Comparison of ENCODE assay signal across 13 mouse cellular contexts in genomic region chr7:111600756-111601155, GRCm38 (mm10).
DNase-seq lines count a peak whose midpoint lies in the region; ATAC-seq lines count a peak whose summit lies in the region.
"Had no signal": no experiment of that assay in that cellular context is flagged by ENCODE, and none has a peak within 500 bp of the region (broad histone marks: within the 10 kb centered on the region; RNA-seq: fewer than 3 reads in every experiment).

No protein-coding gene starts in this region.

- no peak overlapping the region for H3K4me3 ChIP-seq in embryonic facial prominence, embryonic 14.5 days (ENCODE audit: low read depth, low read length)
- no peak overlapping the region for H3K4me3 ChIP-seq in hindbrain, embryonic 15.5 days
- H3K4me3 ChIP-seq: embryonic facial prominence, embryonic 12.5 days; neural tube, embryonic 12.5 days had no signal

- WGBS in embryonic facial prominence, embryonic 14.5 days, result 33% methylated on average over 6 of the region's 6 CpGs
- 33% methylated on average over 6 of the region's 6 CpGs for WGBS in hindbrain, embryonic 15.5 days

- intact Hi-C loops in left cerebral cortex, postnatal 4 days (cut with DNase I), result no loop called here
- intact Hi-C loops in left cerebral cortex, postnatal 14 days (cut with DNase I), result no loop called here

- H3K27ac ChIP-seq in embryonic facial prominence, embryonic 14.5 days (replicated peaks; ENCODE audit: low read depth, low read length), result no peak overlapping the region
- H3K27ac ChIP-seq in hindbrain, embryonic 15.5 days (replicated peaks), result no peak overlapping the region
- H3K27ac ChIP-seq: embryonic facial prominence, embryonic 12.5 days; liver, embryonic 14.5 days; neural tube, embryonic 12.5 days; stomach, postnatal 0 days had no signal

- no peak overlapping the region for H3K4me2 ChIP-seq in embryonic facial prominence, embryonic 14.5 days (ENCODE audit: low read depth, low read length)
- H3K4me2 ChIP-seq in hindbrain, embryonic 15.5 days, result no peak overlapping the region
- H3K4me2 ChIP-seq: embryonic facial prominence, embryonic 12.5 days; neural tube, embryonic 12.5 days had no signal

- no peaks in the 10 kb centered on the region for H3K9me3 ChIP-seq in embryonic facial prominence, embryonic 14.5 days (ENCODE audit: control insufficient read depth, low read length)
- no peaks in the 10 kb centered on the region for H3K9me3 ChIP-seq in hindbrain, embryonic 15.5 days
- H3K9me3 ChIP-seq: embryonic facial prominence, embryonic 12.5 days; neural tube, embryonic 12.5 days had no signal

- peak; percentile 68 for ATAC-seq in embryonic facial prominence, embryonic 14.5 days (ENCODE audit: low read depth)
- peak; percentile 72; the same call in 1 of the 2 replicates for ATAC-seq in hindbrain, embryonic 15.5 days (ENCODE audit: low FRiP score, low read depth)

- no peaks in the 10 kb centered on the region for H3K27me3 ChIP-seq in embryonic facial prominence, embryonic 14.5 days (replicated peaks; ENCODE audit: control insufficient read depth, insufficient read depth, low read length)
- no peaks in the 10 kb centered on the region for H3K27me3 ChIP-seq in hindbrain, embryonic 15.5 days
- H3K27me3 ChIP-seq: embryonic facial prominence, embryonic 12.5 days; neural tube, embryonic 12.5 days had no signal

- no peaks in the 10 kb centered on the region for H3K4me1 ChIP-seq in embryonic facial prominence, embryonic 14.5 days (ENCODE audit: control insufficient read depth, insufficient read depth, low read length)
- H3K4me1 ChIP-seq in hindbrain, embryonic 15.5 days (replicated peaks), result peaks cover 13% of the 10 kb centered on the region

- no peaks in the 10 kb centered on the region for H3K36me3 ChIP-seq in embryonic facial prominence, embryonic 14.5 days (ENCODE audit: control insufficient read depth, insufficient read depth, low read length)
- no peaks in the 10 kb centered on the region for H3K36me3 ChIP-seq in hindbrain, embryonic 15.5 days
- H3K36me3 ChIP-seq: embryonic facial prominence, embryonic 12.5 days; neural tube, embryonic 12.5 days had no signal

- no peak overlapping the region for H3K9ac ChIP-seq in embryonic facial prominence, embryonic 14.5 days (ENCODE audit: low read depth, low read length)
- H3K9ac ChIP-seq in hindbrain, embryonic 15.5 days, result no peak overlapping the region
- H3K9ac ChIP-seq: embryonic facial prominence, embryonic 12.5 days; liver, embryonic 14.5 days; neural tube, embryonic 12.5 days had no signal

- peak; percentile 24 for DNase-seq in left cerebral cortex, postnatal 4 days
- DNase-seq in left cerebral cortex, postnatal 14 days (ENCODE audit: low spot score in 2 of 2), result no peak
- peak; percentile 72 for DNase-seq in brain, adult 2 months (ENCODE audit: low read depth, low spot score)
- DNase-seq in embryonic facial prominence, embryonic 14.5 days (ENCODE audit: low spot score), result peak; percentile 50
- DNase-seq in adrenal gland, adult 8-10 months, result no peak
- no peak for DNase-seq in kidney, adult 9 months
- DNase-seq: heart, postnatal 14 days; kidney, adult 8-10 months had no signal

Comparison
In these comparisons a context has a peak if more than half of its experiments do, and no peak if none do; other contexts are left out.
1. DNase-seq: peak in left cerebral cortex, postnatal 4 days (single experiment), brain, adult 2 months (single experiment) and embryonic facial prominence, embryonic 14.5 days (single experiment); none in left cerebral cortex, postnatal 14 days (0 of 2), adrenal gland, adult 8-10 months (single experiment) and kidney, adult 9 months (single experiment).